Mouse (Mus musculus) frontal cortex, adult 2 months (tissue): ENCODE measurements around the gene Scyl1. TPM values are rescaled to one million over a fixed set of nuclear protein-coding genes. Genes with fewer than 3 reads are reported as not detected.

Experiments used
- DNase-seq, 2 experiments: peaks; one replicate each; pipeline ENCODE4 v3.0.0; 2022; ENCODE audit warnings: low spot score in 1 of 2; ENCODE audit errors: extremely low spot score in 1 of 2
- polyA plus RNA-seq: library from polyadenylated mRNA; depleted of rRNA; stranded (reverse); fragments of >200 nt; gene quantifications from 2 replicates; pipeline ENCODE4 v1.2.3, GENCODE M21; 2012

Gene Scyl1
- polyA plus RNA-seq, 1 experiment: 120 TPM

DNA sequence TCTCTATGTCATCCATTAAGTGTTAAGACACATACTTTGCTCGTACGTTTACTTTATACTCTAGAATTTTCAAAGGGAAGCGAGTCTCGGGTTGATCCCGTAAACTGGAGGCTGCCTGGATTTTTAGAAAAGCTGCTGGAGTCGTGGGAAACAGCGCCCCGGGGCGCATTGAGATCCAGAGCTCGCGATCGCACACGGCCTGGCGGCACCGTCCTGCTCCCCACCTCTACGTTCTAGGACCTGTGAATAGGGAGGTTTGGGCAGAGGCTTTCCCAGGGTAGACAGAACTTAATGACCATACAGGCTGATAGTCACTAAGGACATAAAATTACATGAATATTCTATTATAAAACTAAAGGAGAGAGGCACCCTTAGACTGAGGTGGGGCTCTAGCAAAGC is 32.7 kb upstream of the Scyl1 start:
- no peak for DNase-seq

GRCm38 (mm10) chr19:5803041-5803880 is 32.0 kb upstream of the Scyl1 start:
- DNase-seq: peak; percentile 95 to 99

- no peak for DNase-seq
These were observed 31.5 kb upstream of the Scyl1 start for GRCm38 (mm10) chr19:5802787-5803040.

GRCm38 (mm10) chr19:5802011-5802786 is 31.0 kb upstream of the Scyl1 start:
- peak; percentile 92 to 98 for DNase-seq

GRCm38 (mm10) chr19:5801432-5801964 is 30.3 kb upstream of the Scyl1 start:
- DNase-seq: no peak

DNA sequence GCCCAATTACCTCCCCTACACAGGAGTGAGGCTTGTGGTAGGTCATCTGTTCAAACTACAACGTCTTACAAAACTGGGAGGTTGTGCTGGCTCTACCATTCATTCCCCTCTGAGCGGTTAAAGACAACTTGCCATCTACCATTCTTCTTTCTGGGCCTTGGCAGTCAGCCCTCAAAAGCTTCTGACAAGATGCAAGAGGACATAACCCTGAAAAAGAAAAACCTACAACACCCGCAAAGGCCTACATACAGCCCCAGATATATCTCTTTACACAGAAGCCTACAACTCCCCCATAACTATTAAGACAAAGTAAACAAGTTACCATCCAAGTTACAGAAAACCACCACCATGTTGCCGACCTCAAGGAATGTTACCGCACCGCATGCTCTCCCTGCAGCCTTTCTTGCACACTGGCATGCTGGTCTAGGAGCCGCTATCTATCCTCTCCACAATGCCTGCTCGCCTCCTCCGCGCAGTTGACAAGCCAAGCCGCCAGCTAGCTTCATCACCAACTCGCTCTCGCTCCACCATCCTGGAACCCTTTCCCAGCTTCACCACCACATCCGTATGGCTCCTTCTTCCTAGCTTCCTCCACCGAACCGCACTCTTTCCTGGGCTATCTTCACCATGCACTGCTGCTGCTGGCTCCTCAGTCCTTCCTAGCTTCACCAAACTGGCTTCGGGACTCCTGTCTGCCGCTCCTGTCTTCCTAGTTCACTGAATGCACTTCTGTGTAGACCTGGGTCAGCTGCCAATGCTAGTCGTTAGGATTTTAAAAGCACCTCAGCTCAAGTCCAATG is 29.6 kb upstream of the Scyl1 start:
- DNase-seq: peak in 1 of 2 experiments; percentile 31

DNA sequence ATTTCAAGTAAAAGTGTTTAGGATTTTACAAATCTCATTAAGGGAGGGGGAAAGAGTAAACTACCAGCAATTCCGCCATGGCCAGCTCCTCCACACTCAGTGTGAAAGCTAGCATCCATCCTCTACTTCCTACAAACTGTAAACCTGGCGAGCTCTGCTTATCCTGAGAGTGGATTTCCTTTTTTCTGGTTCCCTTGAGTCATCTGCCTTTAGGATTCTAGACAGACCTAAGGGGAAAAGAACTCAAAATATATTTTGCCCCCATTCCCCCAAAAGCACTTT is 29.1 kb upstream of the Scyl1 start:
- no peak for DNase-seq

- no peak for DNase-seq
These were observed 28.5 kb upstream of the Scyl1 start for GRCm38 (mm10) chr19:5799566-5800349.

GRCm38 (mm10) chr19:5798700-5799479 is 27.7 kb upstream of the Scyl1 start:
- peak in 1 of 2 experiments; percentile 40 for DNase-seq

- DNase-seq: peak in 1 of 2 experiments; percentile 34
These were observed 26.3 kb upstream of the Scyl1 start for GRCm38 (mm10) chr19:5797381-5798111.

DNA sequence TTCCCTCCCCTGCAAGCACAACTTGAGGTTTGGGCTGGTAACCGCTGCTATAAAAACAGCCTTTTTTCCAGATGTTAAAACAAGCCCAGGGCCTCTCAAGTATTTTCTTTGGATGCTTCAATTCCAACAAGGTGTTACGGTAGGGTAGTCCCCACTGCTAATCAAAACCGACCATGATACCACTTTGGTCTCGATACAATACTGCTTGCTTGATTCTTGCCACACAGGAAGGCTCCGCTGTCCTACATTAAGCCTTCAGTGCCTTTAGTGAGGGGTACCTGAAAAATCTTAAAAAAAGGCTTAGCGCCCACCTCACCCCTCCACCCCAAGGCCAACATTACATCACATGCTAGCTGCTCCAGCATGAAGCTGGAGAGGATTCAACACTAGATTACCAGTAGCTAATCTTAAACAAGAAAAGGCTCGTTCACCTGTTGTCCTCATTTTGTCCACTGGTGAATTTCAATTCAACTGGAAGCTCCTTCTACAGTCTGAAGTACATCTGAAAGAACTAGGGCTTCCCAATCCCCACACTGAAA is 25.4 kb upstream of the Scyl1 start:
- peak in 1 of 2 experiments; percentile 35 for DNase-seq

DNA sequence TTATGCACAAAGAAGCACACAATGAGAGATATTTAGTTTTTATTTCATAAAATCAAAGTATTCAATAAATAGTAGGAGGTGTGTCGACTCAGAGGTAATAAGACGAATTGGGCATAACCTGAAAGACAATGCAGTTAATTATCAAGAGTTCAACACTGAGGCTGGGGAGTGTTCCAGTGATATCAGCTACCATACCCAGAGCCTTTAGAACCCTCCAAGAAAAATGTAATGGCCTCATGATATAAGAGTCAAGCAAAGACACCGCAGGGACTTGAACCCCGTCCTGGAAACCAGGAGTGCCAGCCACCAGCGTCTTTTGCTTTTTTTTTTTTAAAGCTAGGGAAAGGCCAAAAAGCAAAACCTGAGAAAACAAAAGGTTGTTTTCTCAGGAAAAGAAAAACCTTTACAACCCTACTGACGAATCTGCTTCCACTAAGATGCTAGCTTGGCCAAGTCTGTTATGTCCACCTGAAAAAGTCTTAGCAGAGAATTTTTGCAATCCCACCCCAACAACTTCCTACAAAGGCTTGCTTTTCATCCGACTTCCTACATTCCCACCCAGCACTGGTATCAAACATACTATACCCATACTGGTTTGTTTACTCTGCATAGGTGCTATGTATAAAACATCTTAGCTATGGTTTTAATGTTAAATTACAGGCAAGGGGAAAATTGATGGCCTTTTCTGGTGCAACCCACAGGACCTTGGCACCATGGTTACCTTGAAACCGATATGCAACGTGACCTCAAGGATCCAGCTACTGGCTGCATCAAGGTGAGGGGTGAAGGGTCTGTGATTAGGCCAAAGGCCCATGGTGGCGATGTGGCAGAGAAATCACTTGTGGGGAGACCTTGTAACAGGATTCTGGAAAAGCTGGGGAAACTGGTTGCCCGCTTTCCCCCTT is 24.7 kb upstream of the Scyl1 start:
- DNase-seq: no peak

- peak in 1 of 2 experiments; percentile 55 for DNase-seq
These were observed 23.8 kb upstream of the Scyl1 start for GRCm38 (mm10) chr19:5794771-5795576.

DNA sequence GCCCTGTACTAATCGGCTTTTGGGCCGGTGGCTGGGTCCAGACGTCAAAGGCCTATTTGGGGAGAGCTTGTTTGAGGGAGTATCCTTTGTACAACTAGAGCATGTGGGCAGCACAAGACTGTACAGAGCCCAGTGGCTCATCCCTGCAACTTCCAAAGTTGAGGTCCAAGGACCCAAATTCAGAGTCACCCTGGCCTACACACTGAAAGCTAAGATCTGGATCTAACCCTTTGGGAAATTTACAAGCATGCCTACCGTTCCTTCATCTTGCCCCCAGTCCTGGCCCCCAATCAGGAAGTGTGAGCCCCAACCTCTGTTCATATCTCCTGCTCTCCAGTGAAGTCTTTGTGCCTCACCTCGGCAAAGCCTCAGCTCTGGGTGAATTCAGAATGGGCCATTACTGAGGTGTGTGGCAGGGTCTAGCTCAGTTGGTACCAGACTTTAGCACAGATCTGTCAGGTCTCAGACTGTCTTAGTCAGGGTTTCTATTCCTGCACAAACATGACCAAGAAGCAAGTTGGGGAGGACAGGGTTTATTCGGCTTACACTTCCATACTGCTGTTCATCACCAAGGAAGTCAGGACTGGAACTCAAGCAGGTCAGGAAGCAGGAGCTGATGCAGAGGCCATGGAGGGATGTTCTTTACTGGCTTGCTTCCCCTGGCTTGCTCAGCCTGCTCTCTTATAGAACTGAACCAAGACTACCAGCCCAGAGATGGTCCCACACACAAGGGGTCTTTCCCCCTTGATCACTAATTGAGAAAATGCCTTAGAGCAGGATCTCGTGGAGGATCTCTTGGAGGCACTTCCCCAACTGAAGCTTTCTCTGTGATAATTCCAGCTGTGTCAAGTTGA is 22.9 kb upstream of the Scyl1 start:
- DNase-seq: peak in 1 of 2 experiments; percentile 72

DNA sequence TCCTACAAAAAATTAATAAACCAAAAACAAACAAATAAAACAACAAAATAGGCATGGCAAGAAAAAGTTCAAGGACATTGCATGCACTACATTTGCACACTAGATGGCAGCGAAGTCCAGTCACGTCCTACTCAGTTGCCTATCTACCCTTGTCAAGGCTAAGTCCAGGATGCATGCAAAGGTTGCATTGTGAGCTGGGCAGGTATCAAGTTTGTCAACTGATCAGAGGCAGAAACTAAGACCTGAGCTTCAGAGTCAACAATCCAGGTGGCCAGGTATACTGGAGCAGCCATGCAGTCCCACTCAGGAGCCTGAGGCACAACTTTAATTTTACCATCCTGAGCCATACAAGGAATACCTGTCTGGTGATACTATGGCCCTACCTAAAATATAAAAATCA is 21.9 kb upstream of the Scyl1 start:
- peak in 1 of 2 experiments; percentile 79 for DNase-seq

- no peak for DNase-seq
These were observed 20.1 kb upstream of the Scyl1 start for GRCm38 (mm10) chr19:5791329-5791728.
